Mouse (Mus musculus) kidney, postnatal 0 days (tissue): ENCODE measurements around the gene Cfap74. TPM values are rescaled to one million over a fixed set of nuclear protein-coding genes. Genes with fewer than 3 reads are reported as not detected.

Experiments
- ATAC-seq: fragments of 200-750 bp; cut with Nextera tagmentation; replicated peaks from 2 replicates; pipeline ENCODE4 v1.8.0; 2017; ENCODE audit warnings: low read depth, moderate number of reproducible peaks, moderate TSS enrichment, moderate library complexity; ENCODE audit not compliant: low FRiP score
- DNase-seq: peaks from one replicate; pipeline ENCODE4 v3.0.0-alpha.2; 2016; ENCODE audit warnings: low spot score
- H3K27ac ChIP-seq: fragments of 300-500 bp; sonication (generic); 2 replicates; pipeline ENCODE4 v1.5.1; 2014; ENCODE audit warnings: mild to moderate bottlenecking
- H3K27me3 ChIP-seq: fragments of 300-500 bp; sonication (generic); 2 replicates; pipeline ENCODE4 v1.6.1; 2014; ENCODE audit warnings: low read length, mixed read lengths; ENCODE audit not compliant: insufficient read depth
- H3K36me3 ChIP-seq: fragments of 300-500 bp; sonication (generic); 2 replicates; pipeline ENCODE4 v1.6.1; 2014; ENCODE audit warnings: low read length, mixed read lengths; ENCODE audit not compliant: insufficient read depth
- H3K4me1 ChIP-seq: fragments of 300-500 bp; sonication (generic); replicated peaks from 2 replicates; pipeline ENCODE4 v1.6.1; 2014; ENCODE audit warnings: antibody characterized with exemption, low read length, mixed read lengths; ENCODE audit not compliant: insufficient read depth
- H3K4me2 ChIP-seq: fragments of 300-500 bp; sonication (generic); 2 replicates; pipeline ENCODE4 v1.6.1; 2014; ENCODE audit warnings: mild to moderate bottlenecking, low read length, moderate library complexity, mixed read lengths
- H3K4me3 ChIP-seq: fragments of 300-500 bp; sonication (generic); replicated peaks from 2 replicates; pipeline ENCODE4 v1.5.1; 2014; ENCODE audit warnings: low read depth, low read length
- H3K9ac ChIP-seq: fragments of 300-500 bp; sonication (generic); 2 replicates; pipeline ENCODE4 v1.6.1; 2014; ENCODE audit warnings: low read depth, low read length
- H3K9me3 ChIP-seq: fragments of 300-500 bp; sonication (generic); replicated peaks from 2 replicates; pipeline ENCODE4 v1.6.1; 2016; ENCODE audit warnings: low read length, inconsistent platforms, mixed read lengths
- CTCF ChIP-seq: IDR thresholded peaks from 2 replicates; pipeline ENCODE4 v1.5.1; 2016; ENCODE audit warnings: antibody characterized with exemption, low read depth, mild to moderate bottlenecking, moderate library complexity
- WGBS: fragments of 180-500 bp; shearing (Covaris S2); extraction: QIAGEN DNeasy Blood & Tissue Kit; methylation state at CpG from one replicate; pipeline ENCODE4 v1.1.7; 2014; 5-methylcytosine and 5-hydroxymethylcytosine counted together
- polyA plus RNA-seq: library from polyadenylated mRNA; unstranded; fragments of >200 nt; fragmentation: Nextera tagmentation; extraction: Ambion mirVana; gene quantifications from 2 replicates; pipeline ENCODE4 v1.2.1, GENCODE M21; 2015

The Cfap74 gene
- polyA plus RNA-seq, 1 experiment from 2014 or later, result 0.62 TPM

- WGBS, result 65% methylated on average over 7 of the region's 7 CpGs
Observed at GRCm38 (mm10) chr4:155401121-155401520, 7.9 kb upstream of the Cfap74 start.

GRCm38 (mm10) chr4:155402489-155402888, 6.5 kb upstream of the Cfap74 start:
- 81% methylated on average over 1 of the region's 1 CpGs for WGBS
- DNase-seq, result no peak

More at GRCm38 (mm10) chr4:155401121-155401520, 7.9 kb upstream of the Cfap74 start:
- Histone ChIP-seq H3K27ac (no peak overlapping the region), H3K9ac (no peak overlapping the region), H3K4me3 (no peak overlapping the region), H3K27me3 (peaks cover 12% of the 10 kb centered on the region; the same call in 1 of the 2 replicates), H3K4me2 (no peak overlapping the region), H3K36me3 (no peaks in the 10 kb centered on the region), H3K4me1 (peaks cover 7% of the 10 kb centered on the region), H3K9me3 (no peaks in the 10 kb centered on the region)
- TF ChIP-seq CTCF, result no peak
- DNase-seq (no peak), ATAC-seq (no peak)

GRCm38 (mm10) chr4:155408695-155409057, 314 bp upstream of the Cfap74 start:
- Histone ChIP-seq H3K27ac (no peak overlapping the region), H3K9ac (no peak overlapping the region), H3K4me1 (peaks cover 9% of the 10 kb centered on the region; the same call in 1 of the 2 replicates), H3K27me3 (no peaks in the 10 kb centered on the region), H3K36me3 (no peaks in the 10 kb centered on the region), H3K4me2 (peak overlapping the region; percentile 75), H3K9me3 (no peaks in the 10 kb centered on the region), H3K4me3 (peak overlapping the region; percentile 34)
- DNase-seq (no peak), ATAC-seq (0 out of 2 replicates have a peak, but pooled peaks have one; percentile 13)
- WGBS, result 3% methylated on average over 8 of the region's 8 CpGs
- peak; percentile 48 for TF ChIP-seq CTCF

More at GRCm38 (mm10) chr4:155402489-155402888, 6.5 kb upstream of the Cfap74 start:
- Histone ChIP-seq H3K4me1 (peaks cover 7% of the 10 kb centered on the region), H3K4me3 (no peak overlapping the region), H3K9ac (no peak overlapping the region), H3K36me3 (no peaks in the 10 kb centered on the region), H3K4me2 (no peak overlapping the region), H3K9me3 (no peaks in the 10 kb centered on the region), H3K27ac (no peak overlapping the region), H3K27me3 (peaks cover 12% of the 10 kb centered on the region; the same call in 1 of the 2 replicates)
- ATAC-seq, result no peak
- no peak for TF ChIP-seq CTCF

GRCm38 (mm10) chr4:155412124-155412523, 3.1 kb downstream of the Cfap74 start:
- DNase-seq, result no peak
- Histone ChIP-seq H3K9ac (no peak overlapping the region), H3K9me3 (no peaks in the 10 kb centered on the region), H3K4me3 (no peak overlapping the region), H3K27ac (no peak overlapping the region), H3K27me3 (no peaks in the 10 kb centered on the region), H3K36me3 (no peaks in the 10 kb centered on the region), H3K4me1 (peaks cover 9% of the 10 kb centered on the region; the same call in 1 of the 2 replicates), H3K4me2 (no peak overlapping the region)
- WGBS, result 94% methylated on average over 6 of the region's 6 CpGs
- no peak for TF ChIP-seq CTCF
- no peak for ATAC-seq

- H3K27me3 ChIP-seq, result no peaks in the 10 kb centered on the region
- TF ChIP-seq CTCF, result no peak
- no peak for DNase-seq
- H3K4me3 ChIP-seq, result no peak overlapping the region
- peaks cover 7% of the 10 kb centered on the region; the same call in 1 of the 2 replicates for H3K4me1 ChIP-seq
- ATAC-seq, result no peak
- H3K9me3 ChIP-seq, result no peaks in the 10 kb centered on the region
- no peak overlapping the region for H3K27ac ChIP-seq
- H3K36me3 ChIP-seq, result no peaks in the 10 kb centered on the region
- no peak overlapping the region for H3K4me2 ChIP-seq
- H3K9ac ChIP-seq, result no peak overlapping the region
- 87% methylated on average over 11 of the region's 11 CpGs for WGBS
Observed at GRCm38 (mm10) chr4:155413641-155414335, 4.8 kb downstream of the Cfap74 start.

GRCm38 (mm10) chr4:155414656-155415235, 5.8 kb downstream of the Cfap74 start:
- DNase-seq, result no peak
- no peak for TF ChIP-seq CTCF
- Histone ChIP-seq H3K9me3 (no peaks in the 10 kb centered on the region), H3K27ac (no peak overlapping the region), H3K9ac (no peak overlapping the region), H3K36me3 (no peaks in the 10 kb centered on the region), H3K4me1 (no peaks in the 10 kb centered on the region), H3K4me2 (no peak overlapping the region), H3K4me3 (no peak overlapping the region), H3K27me3 (no peaks in the 10 kb centered on the region)
- no peak for ATAC-seq
- WGBS, result 55% methylated on average over 9 of the region's 9 CpGs
